Mouse (Mus musculus) fibroblast of lung, adult 2 months (primary cell): Measurements from ENCODE around the gene Cd82.

Experiments
- DNase-seq: peaks from one replicate; pipeline ENCODE4 v3.0.0-alpha.2; 2011; ENCODE audit warnings: low read depth

Cd82 gene

GRCm38 (mm10) chr2:93462760-93463159 is at the start of gene Cd82:
Cd82 (minus strand) TSS chr2:93463140.
- peak; percentile 85 for DNase-seq

- no peak for DNase-seq
Observed at GRCm38 (mm10) chr2:93512130-93512529, 49.2 kb upstream of the Cd82 start.

GRCm38 (mm10) chr2:93510839-93511238 is 47.9 kb upstream of the Cd82 start:
- no peak for DNase-seq

GRCm38 (mm10) chr2:93509777-93510750 is 47.1 kb upstream of the Cd82 start:
- DNase-seq: peak; percentile 56

- DNase-seq: no peak
Observed at GRCm38 (mm10) chr2:93505091-93505490, 42.2 kb upstream of the Cd82 start.

GRCm38 (mm10) chr2:93503353-93503752 is 40.4 kb upstream of the Cd82 start:
- DNase-seq: no peak

- no peak for DNase-seq
Observed at GRCm38 (mm10) chr2:93501303-93501702, 38.4 kb upstream of the Cd82 start.

GRCm38 (mm10) chr2:93497221-93497620 is 34.3 kb upstream of the Cd82 start:
- DNase-seq: no peak

- no peak for DNase-seq
Observed at GRCm38 (mm10) chr2:93495170-93495569, 32.2 kb upstream of the Cd82 start.

GRCm38 (mm10) chr2:93493541-93493940 is 30.6 kb upstream of the Cd82 start:
- no peak for DNase-seq

- DNase-seq: no peak
Observed at GRCm38 (mm10) chr2:93490516-93490915, 27.6 kb upstream of the Cd82 start.

GRCm38 (mm10) chr2:93488911-93489587 is 26.1 kb upstream of the Cd82 start:
- DNase-seq: no peak

- no peak for DNase-seq
Observed at GRCm38 (mm10) chr2:93485459-93485858, 22.5 kb upstream of the Cd82 start.

- DNase-seq: no peak
Observed at GRCm38 (mm10) chr2:93482036-93482644, 19.2 kb upstream of the Cd82 start.

- no peak for DNase-seq
Observed at GRCm38 (mm10) chr2:93478744-93479143, 15.8 kb upstream of the Cd82 start.

- no peak for DNase-seq
Observed at GRCm38 (mm10) chr2:93477519-93477918, 14.6 kb upstream of the Cd82 start.

GRCm38 (mm10) chr2:93476487-93476886 is 13.5 kb upstream of the Cd82 start:
- DNase-seq: no peak

- DNase-seq: peak; percentile 60
Observed at GRCm38 (mm10) chr2:93475040-93475439, 12.1 kb upstream of the Cd82 start.

- DNase-seq: no peak
Observed at GRCm38 (mm10) chr2:93473915-93474314, 11.0 kb upstream of the Cd82 start.

- peak; percentile 62 for DNase-seq
Observed at GRCm38 (mm10) chr2:93470849-93471576, 8.1 kb upstream of the Cd82 start.

- no peak for DNase-seq
Observed at GRCm38 (mm10) chr2:93470127-93470526, 7.2 kb upstream of the Cd82 start.

- no peak for DNase-seq
Observed at GRCm38 (mm10) chr2:93469118-93469517, 6.2 kb upstream of the Cd82 start.
